Mouse (Mus musculus): ENCODE results near the gene Enox1. TPM values are rescaled to one million over a fixed set of nuclear protein-coding genes. Genes with fewer than 3 reads are reported as not detected.

The Enox1 gene
- polyA plus RNA-seq, 1 experiment from 2014 or later: 40.3 TPM

- no peak overlapping the region for H3K4me2 ChIP-seq
- 90% methylated on average over 4 of the region's 4 CpGs for WGBS
- H3K4me3 ChIP-seq: no peak overlapping the region
- peaks cover 8% of the 10 kb centered on the region; the same call in 1 of the 2 replicates for H3K4me1 ChIP-seq
- no peak overlapping the region for H3K9ac ChIP-seq
- no peaks in the 10 kb centered on the region for H3K27me3 ChIP-seq
- H3K27ac ChIP-seq: no peak overlapping the region
- H3K36me3 ChIP-seq (ENCODE audit: poor library complexity, severe bottlenecking): no peaks in the 10 kb centered on the region
- no peaks in the 10 kb centered on the region for H3K9me3 ChIP-seq (replicated peaks)
- no peak for ATAC-seq
These were observed 316.9 kb downstream of the Enox1 start for GRCm38 (mm10) chr14:77473501-77473900.

DNA sequence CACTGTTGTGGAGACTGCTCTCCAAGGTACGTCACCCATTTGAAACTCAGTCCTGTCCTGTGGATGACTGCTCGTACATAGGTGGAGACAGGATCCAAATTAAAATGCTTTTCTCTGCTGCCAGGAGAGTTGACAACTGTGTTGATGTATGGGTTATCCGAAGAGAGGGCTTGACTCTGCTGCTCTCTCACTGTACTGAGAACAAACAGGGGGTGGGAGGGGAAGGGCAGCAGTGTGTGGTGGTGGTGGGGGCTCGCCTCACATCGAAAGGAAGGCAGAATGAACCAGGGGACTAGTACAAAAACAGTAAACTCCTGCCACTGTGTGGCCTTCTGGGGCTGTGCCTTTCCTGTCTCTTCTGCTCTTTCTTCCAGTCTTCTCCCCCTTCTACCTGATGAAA lies 317.5 kb downstream of the Enox1 start:
- Histone ChIP-seq H3K27ac (no peak overlapping the region), H3K9me3 (replicated peaks) (no peaks in the 10 kb centered on the region), H3K4me3 (no peak overlapping the region), H3K9ac (no peak overlapping the region), H3K4me2 (no peak overlapping the region), H3K36me3 (ENCODE audit: poor library complexity, severe bottlenecking) (no peaks in the 10 kb centered on the region), H3K27me3 (no peaks in the 10 kb centered on the region), H3K4me1 (peaks cover 8% of the 10 kb centered on the region; the same call in 1 of the 2 replicates)
- WGBS: 62% methylated on average over 5 of the region's 5 CpGs
- ATAC-seq: no peak

- no peak overlapping the region for H3K27ac ChIP-seq
- no peak overlapping the region for H3K4me3 ChIP-seq
- no peak for ATAC-seq
- H3K4me1 ChIP-seq: peaks cover 8% of the 10 kb centered on the region; the same call in 1 of the 2 replicates
- H3K9me3 ChIP-seq (replicated peaks): no peaks in the 10 kb centered on the region
- no peak overlapping the region for H3K9ac ChIP-seq
- no peaks in the 10 kb centered on the region for H3K27me3 ChIP-seq
- H3K36me3 ChIP-seq (ENCODE audit: poor library complexity, severe bottlenecking): no peaks in the 10 kb centered on the region
- 85% methylated on average over 11 of the region's 11 CpGs for WGBS
- no peak overlapping the region for H3K4me2 ChIP-seq
These were observed 318.7 kb downstream of the Enox1 start for GRCm38 (mm10) chr14:77475134-77475820.

DNA sequence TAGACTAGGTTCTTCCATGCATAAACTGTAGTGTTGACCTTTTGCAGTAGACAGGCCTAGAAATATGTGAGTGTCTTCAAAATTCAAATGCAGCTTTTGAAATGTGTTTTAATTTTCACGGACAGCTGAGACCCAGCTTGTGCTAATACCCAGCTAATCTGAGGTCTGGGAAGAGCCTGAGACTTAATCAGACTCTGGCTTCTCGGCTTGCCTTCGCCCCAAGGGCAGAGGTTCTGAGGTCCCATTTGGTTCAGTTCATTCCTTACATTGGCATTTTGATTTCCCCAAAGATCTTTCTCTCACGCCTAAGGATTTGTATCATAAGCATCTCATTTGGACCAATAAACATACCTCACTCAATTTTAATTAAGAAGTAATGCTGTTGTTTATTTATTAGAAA lies 321.1 kb downstream of the Enox1 start:
- WGBS: 85% methylated on average over 4 of the region's 4 CpGs
- no peaks in the 10 kb centered on the region for H3K4me1 ChIP-seq
- ATAC-seq: no peak
- no peak overlapping the region for H3K4me2 ChIP-seq
- no peak overlapping the region for H3K27ac ChIP-seq
- H3K9ac ChIP-seq: no peak overlapping the region
- no peaks in the 10 kb centered on the region for H3K9me3 ChIP-seq (replicated peaks)
- H3K27me3 ChIP-seq: no peaks in the 10 kb centered on the region
- no peaks in the 10 kb centered on the region for H3K36me3 ChIP-seq (ENCODE audit: poor library complexity, severe bottlenecking)
- H3K4me3 ChIP-seq: no peak overlapping the region

DNA sequence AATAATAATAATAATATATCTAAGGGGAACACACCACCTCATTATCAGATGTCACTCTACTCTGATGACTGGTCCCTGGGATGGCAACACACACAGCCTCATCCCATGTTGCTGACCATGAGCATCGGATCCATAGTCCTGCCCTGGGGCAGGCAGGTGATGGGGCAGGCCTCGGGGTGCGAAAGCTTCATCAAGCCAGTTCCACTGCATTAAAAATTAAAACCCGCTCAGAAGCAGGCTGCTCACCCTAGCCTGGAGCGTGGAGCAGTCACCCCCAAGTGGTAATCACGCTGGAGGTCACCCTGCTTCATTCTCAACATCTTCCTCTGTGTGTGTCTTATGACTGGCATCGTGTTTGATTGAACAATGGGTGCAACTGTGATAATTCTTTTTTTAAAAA lies 321.6 kb downstream of the Enox1 start:
- H3K36me3 ChIP-seq (ENCODE audit: poor library complexity, severe bottlenecking): no peaks in the 10 kb centered on the region
- no peak overlapping the region for H3K9ac ChIP-seq
- H3K4me1 ChIP-seq: no peaks in the 10 kb centered on the region
- WGBS: 83% methylated on average over 7 of the region's 7 CpGs
- H3K27ac ChIP-seq: no peak overlapping the region
- peak; percentile 48 for ATAC-seq
- H3K27me3 ChIP-seq: no peaks in the 10 kb centered on the region
- H3K9me3 ChIP-seq (replicated peaks): peaks cover 4% of the 10 kb centered on the region; the same call in 1 of the 2 replicates
- H3K4me2 ChIP-seq: no peak overlapping the region
- H3K4me3 ChIP-seq: no peak overlapping the region

- Histone ChIP-seq H3K9ac (no peak overlapping the region), H3K27ac (no peak overlapping the region), H3K9me3 (replicated peaks) (peaks cover 4% of the 10 kb centered on the region; the same call in 1 of the 2 replicates), H3K4me1 (no peaks in the 10 kb centered on the region), H3K27me3 (no peaks in the 10 kb centered on the region), H3K4me2 (no peak overlapping the region), H3K36me3 (ENCODE audit: poor library complexity, severe bottlenecking) (no peaks in the 10 kb centered on the region), H3K4me3 (no peak overlapping the region)
- 89% methylated on average over 8 of the region's 8 CpGs for WGBS
- ATAC-seq: no peak
These were observed 322.1 kb downstream of the Enox1 start for GRCm38 (mm10) chr14:77478692-77479091.

DNA sequence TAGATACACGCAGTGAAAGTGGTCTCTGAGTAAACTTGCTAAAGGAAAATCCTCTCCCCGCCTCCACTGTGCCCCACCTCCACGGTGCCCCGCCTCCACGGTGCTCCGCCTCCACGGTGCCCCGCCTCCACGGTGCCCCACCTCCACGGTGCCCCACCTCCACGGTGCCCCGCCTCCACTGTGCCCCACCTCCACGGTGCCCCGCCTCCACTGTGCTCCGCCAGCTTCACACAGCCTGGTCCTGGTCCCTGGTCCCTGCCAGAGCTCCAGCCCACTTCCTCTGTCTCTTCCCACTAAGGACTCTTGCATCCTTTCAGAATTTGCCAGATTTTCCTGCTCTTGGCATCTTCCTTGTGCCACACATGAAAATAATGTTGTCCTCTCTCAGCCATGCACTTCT lies 326.5 kb downstream of the Enox1 start:
- WGBS: 58% methylated on average over 14 of the region's 15 CpGs
- Histone ChIP-seq H3K9ac (no peak overlapping the region), H3K4me3 (no peak overlapping the region), H3K27me3 (no peaks in the 10 kb centered on the region), H3K36me3 (ENCODE audit: poor library complexity, severe bottlenecking) (no peaks in the 10 kb centered on the region), H3K4me2 (no peak overlapping the region), H3K4me1 (peaks cover 14% of the 10 kb centered on the region), H3K9me3 (replicated peaks) (peaks cover 4% of the 10 kb centered on the region; the same call in 1 of the 2 replicates), H3K27ac (no peak overlapping the region)
- ATAC-seq: no peak

DNA sequence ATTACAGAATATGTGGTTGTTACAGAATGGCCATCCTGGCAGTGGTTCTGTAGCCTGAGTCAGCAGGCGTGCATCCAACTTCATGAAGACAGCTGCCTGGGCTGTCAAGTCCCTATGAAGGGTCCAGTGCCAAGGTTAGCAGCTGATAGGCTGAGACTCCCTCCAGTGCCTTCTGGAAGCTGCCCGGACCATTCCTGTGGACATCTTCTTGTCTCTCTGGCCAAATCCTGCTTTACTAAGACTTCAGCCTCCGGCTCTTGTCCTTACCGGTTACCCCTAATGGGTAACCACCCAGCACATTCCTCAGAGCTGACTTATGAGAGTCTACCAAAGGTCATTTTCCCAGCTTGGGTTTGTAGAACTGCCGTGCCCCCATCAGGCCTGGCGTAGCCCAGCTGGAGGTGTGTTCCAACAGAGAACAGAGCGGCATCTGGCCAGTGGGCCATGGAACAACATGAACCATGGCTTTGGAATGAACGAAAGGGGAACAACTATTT lies 328.4 kb downstream of the Enox1 start:
- WGBS: 92% methylated on average over 8 of the region's 8 CpGs
- Histone ChIP-seq H3K9ac (no peak overlapping the region), H3K9me3 (replicated peaks) (peaks cover 4% of the 10 kb centered on the region; the same call in 1 of the 2 replicates), H3K27ac (no peak overlapping the region), H3K36me3 (ENCODE audit: poor library complexity, severe bottlenecking) (peaks cover 7% of the 10 kb centered on the region; the same call in 1 of the 2 replicates), H3K4me2 (no peak overlapping the region), H3K4me1 (peaks cover 14% of the 10 kb centered on the region), H3K4me3 (no peak overlapping the region), H3K27me3 (no peaks in the 10 kb centered on the region)
- no peak for ATAC-seq

- no peak overlapping the region for H3K9ac ChIP-seq
- no peaks in the 10 kb centered on the region for H3K27me3 ChIP-seq
- H3K4me2 ChIP-seq: no peak overlapping the region
- no peak overlapping the region for H3K27ac ChIP-seq
- peaks cover 14% of the 10 kb centered on the region for H3K4me1 ChIP-seq
- H3K9me3 ChIP-seq (replicated peaks): no peaks in the 10 kb centered on the region
- 95% methylated on average over 6 of the region's 6 CpGs for WGBS
- ATAC-seq: no peak
- H3K36me3 ChIP-seq (ENCODE audit: poor library complexity, severe bottlenecking): peaks cover 8% of the 10 kb centered on the region; the same call in 1 of the 2 replicates
- H3K4me3 ChIP-seq: no peak overlapping the region
These were observed 334.1 kb downstream of the Enox1 start for GRCm38 (mm10) chr14:77490699-77491098.

GRCm38 (mm10) chr14:77491731-77492130 lies 335.2 kb downstream of the Enox1 start:
- Histone ChIP-seq H3K27me3 (no peaks in the 10 kb centered on the region), H3K4me1 (peaks cover 12% of the 10 kb centered on the region), H3K4me2 (no peak overlapping the region), H3K9ac (no peak overlapping the region), H3K27ac (no peak overlapping the region), H3K9me3 (replicated peaks) (no peaks in the 10 kb centered on the region), H3K36me3 (ENCODE audit: poor library complexity, severe bottlenecking) (peaks cover 8% of the 10 kb centered on the region; the same call in 1 of the 2 replicates), H3K4me3 (no peak overlapping the region)
- WGBS: 80% methylated on average over 2 of the region's 2 CpGs
- no peak for ATAC-seq

DNA sequence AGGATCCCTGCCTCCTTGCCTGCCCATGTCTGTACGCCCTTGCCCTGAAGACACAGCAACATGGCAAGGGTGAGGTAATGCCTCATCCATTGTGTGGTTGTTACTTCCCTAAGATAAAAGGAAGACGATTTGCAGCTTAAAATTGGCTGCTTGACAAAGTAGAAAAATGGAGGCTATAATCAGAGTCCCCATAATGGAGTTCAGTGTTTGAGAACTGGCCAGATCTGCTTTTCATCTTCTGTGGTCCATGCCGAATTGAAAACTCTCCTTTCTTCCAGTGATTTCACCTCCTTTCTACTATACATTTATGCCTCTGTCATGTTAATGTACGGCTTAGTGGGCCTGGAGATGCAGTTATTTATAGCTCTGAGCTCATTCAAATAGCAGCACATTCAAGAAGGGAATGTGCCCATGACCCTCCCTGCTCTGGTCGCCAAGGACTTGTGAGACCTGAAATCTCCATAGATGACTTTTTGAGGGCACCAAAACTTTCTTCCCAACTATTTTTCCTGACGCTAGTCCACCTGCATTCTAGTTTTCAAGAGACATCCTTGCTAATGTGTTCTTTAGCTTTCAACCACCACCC lies 343.5 kb downstream of the Enox1 start:
- peaks cover 25% of the 10 kb centered on the region for H3K4me1 ChIP-seq
- H3K9me3 ChIP-seq (replicated peaks): no peaks in the 10 kb centered on the region
- WGBS: 23% methylated on average over 6 of the region's 6 CpGs
- H3K9ac ChIP-seq: no peak overlapping the region
- no peaks in the 10 kb centered on the region for H3K36me3 ChIP-seq (ENCODE audit: poor library complexity, severe bottlenecking)
- ATAC-seq: peak; percentile 57; the same call in 1 of the 2 replicates
- no peaks in the 10 kb centered on the region for H3K27me3 ChIP-seq
- no peak overlapping the region for H3K4me3 ChIP-seq
- H3K4me2 ChIP-seq: no peak overlapping the region
- H3K27ac ChIP-seq: no peak overlapping the region

DNA sequence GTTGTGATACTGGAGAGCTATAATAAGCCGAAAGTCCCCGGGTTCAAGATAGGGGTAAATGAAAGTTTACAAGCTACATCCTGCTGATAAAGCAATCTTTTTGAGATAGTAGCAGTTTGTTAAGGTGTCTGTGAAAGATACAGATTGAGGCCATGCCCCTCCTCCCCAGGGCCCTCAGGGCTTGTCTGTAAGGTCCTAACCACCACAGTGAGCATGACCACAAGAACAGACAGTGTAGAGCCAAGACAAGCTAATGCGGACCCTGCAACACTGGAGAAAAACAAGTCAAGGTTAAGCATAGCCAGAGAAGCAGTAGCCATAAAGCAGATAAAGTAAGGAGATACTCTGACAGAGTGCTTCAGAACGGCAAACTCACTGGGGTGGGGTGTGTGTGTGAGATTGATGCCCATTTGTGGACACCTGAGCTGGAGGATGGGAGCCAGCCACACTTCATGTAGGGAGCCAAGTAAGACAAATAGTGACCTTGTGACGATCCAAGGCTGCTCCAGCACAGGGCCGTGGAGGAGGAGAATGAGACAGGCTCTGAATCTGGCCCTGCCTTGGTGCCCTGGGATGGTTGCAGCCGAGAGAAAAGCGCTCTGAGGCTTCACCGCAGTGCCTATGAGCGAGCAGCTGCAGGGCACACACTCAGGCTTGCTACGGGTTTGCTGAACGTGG lies 348.0 kb downstream of the Enox1 start:
- no peaks in the 10 kb centered on the region for H3K27me3 ChIP-seq
- 79% methylated on average over 12 of the region's 12 CpGs for whole genome bisulfite sequencing
- H3K4me1 ChIP-seq: peaks cover 28% of the 10 kb centered on the region
- H3K4me2 ChIP-seq: no peak overlapping the region
- ATAC-seq: no peak
- 0 out of 2 replicates have a peak, but pooled peaks cover 10% of the 10 kb centered on the region for H3K36me3 ChIP-seq (ENCODE audit: poor library complexity, severe bottlenecking)
- H3K9ac ChIP-seq: no peak overlapping the region
- no peak overlapping the region for H3K4me3 ChIP-seq
- no peaks in the 10 kb centered on the region for H3K9me3 ChIP-seq (replicated peaks)
- no peak overlapping the region for H3K27ac ChIP-seq

Measured in forebrain, embryonic 13.5 days (tissue).